In the genomic region with DNA sequence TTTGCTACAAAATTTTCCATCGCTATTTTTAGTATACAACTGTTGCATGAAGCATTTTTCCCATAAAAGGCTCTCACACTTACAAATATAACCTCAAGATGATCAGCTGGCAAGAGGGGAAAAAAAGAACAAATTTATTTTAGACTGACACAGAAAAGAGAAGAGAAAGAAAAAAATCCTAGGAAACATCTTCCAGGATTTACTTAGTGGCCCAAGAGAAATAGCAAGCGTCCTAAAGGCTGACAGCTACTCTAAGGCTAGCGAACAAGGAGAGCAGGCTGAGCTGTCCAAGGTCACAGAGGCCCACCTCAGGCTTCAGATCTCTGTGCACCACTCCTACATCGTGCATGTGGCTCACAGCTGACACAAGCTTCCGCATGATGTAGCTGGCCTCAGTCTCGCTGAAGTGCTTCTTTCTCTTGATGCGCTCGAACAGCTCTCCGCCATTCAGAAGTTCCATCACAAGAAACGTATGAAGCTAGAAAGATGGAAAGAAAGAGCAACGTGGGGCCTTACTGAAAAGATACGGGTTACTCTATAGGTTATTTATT, we compare ENCODE assay signal across 24 mouse cellular contexts. TPM values are rescaled to one million over a fixed set of nuclear protein-coding genes. Genes with fewer than 3 reads are reported as not detected.
A peak's percentile ranks its signal among the peaks of the same experiment; 100 is the strongest.
DNase-seq lines count a peak whose midpoint lies in the region; ATAC-seq and TF ChIP-seq lines count a peak whose summit lies in the region.
"Had no signal": no experiment of that assay in that cellular context is flagged by ENCODE, and none has a peak within 500 bp of the region (broad histone marks: within the 10 kb centered on the region; RNA-seq: fewer than 3 reads in every experiment).

No protein-coding gene starts in this region.

- H3K36me3 ChIP-seq in heart, embryonic 16.5 days (ENCODE audit: control insufficient read depth, insufficient read depth): no peaks in the 10 kb centered on the region; the same call in 1 of the 2 replicates
- H3K36me3 ChIP-seq: embryonic facial prominence, embryonic 15.5 days; midbrain, embryonic 10.5 days had no signal

- TF ChIP-seq CTCF in gastrocnemius, adult 2 months (IDR thresholded peaks at IDR 0.05): no peak

- H3K27ac ChIP-seq in gastrocnemius, adult 2 months: peak overlapping the region; percentile 28; the same call in 1 of the 2 replicates
- peak overlapping the region; percentile 61 for H3K27ac ChIP-seq in heart, embryonic 16.5 days (ENCODE audit: low read length)
- H3K27ac ChIP-seq: embryonic facial prominence, embryonic 15.5 days; forebrain, embryonic 13.5 days; hindbrain, embryonic 14.5 days; kidney, embryonic 15.5 days; liver, embryonic 12.5 days; midbrain, embryonic 10.5 days had no signal

- intact Hi-C loops in gastrocnemius, adult 2 months (cut with DNase I): no loop called here

- no peak overlapping the region for H3K4me3 ChIP-seq in gastrocnemius, adult 2 months
- H3K4me3 ChIP-seq in heart, embryonic 16.5 days (ENCODE audit: low read length): no peak overlapping the region
- H3K4me3 ChIP-seq: embryonic facial prominence, embryonic 15.5 days; forebrain, embryonic 13.5 days; kidney, embryonic 15.5 days; liver, embryonic 12.5 days; midbrain, embryonic 10.5 days had no signal

- no peak overlapping the region for H3K9ac ChIP-seq in heart, embryonic 16.5 days (ENCODE audit: low read length)
- H3K9ac ChIP-seq: embryonic facial prominence, embryonic 15.5 days; forebrain, embryonic 13.5 days; hindbrain, embryonic 14.5 days; kidney, embryonic 15.5 days; liver, embryonic 12.5 days; lung, embryonic 14.5 days had no signal

- H3K27me3 ChIP-seq in heart, embryonic 16.5 days (ENCODE audit: control insufficient read depth, insufficient read depth, low read length): no peaks in the 10 kb centered on the region
- H3K27me3 ChIP-seq: embryonic facial prominence, embryonic 15.5 days; forebrain, embryonic 13.5 days; kidney, embryonic 15.5 days; liver, embryonic 12.5 days had no signal

- H3K4me2 ChIP-seq in heart, embryonic 16.5 days (ENCODE audit: low read depth, low read length): no peak overlapping the region
- H3K4me2 ChIP-seq: embryonic facial prominence, embryonic 15.5 days; forebrain, embryonic 13.5 days; hindbrain, embryonic 14.5 days; kidney, embryonic 15.5 days; liver, embryonic 12.5 days; lung, embryonic 14.5 days had no signal

- H3K4me1 ChIP-seq in heart, embryonic 16.5 days (ENCODE audit: control insufficient read depth, insufficient read depth, low read length): peaks cover 2% of the 10 kb centered on the region; the same call in 1 of the 2 replicates
- H3K4me1 ChIP-seq: embryonic facial prominence, embryonic 15.5 days; forebrain, embryonic 13.5 days; kidney, embryonic 15.5 days; midbrain, embryonic 10.5 days had no signal

- H3K9me3 ChIP-seq in heart, embryonic 16.5 days (replicated peaks; ENCODE audit: control insufficient read depth, low read length): no peaks in the 10 kb centered on the region
- H3K9me3 ChIP-seq: embryonic facial prominence, embryonic 15.5 days; forebrain, embryonic 13.5 days; kidney, embryonic 15.5 days; liver, embryonic 12.5 days; midbrain, embryonic 10.5 days had no signal

- WGBS in heart, embryonic 16.5 days: 71% methylated on average over 12 of the region's 12 CpGs

- ATAC-seq in heart, embryonic 16.5 days (replicated peaks; ENCODE audit: extremely low read depth, insufficient read depth, low FRiP score): peak; percentile 60; the same call in 1 of the 2 replicates
- ATAC-seq: CD4-positive, CD25-positive, alpha-beta regulatory T cell, adult 4 months; forebrain, embryonic 13.5 days; intestine, embryonic 16.5 days; liver, embryonic 12.5 days had no signal

- peak; percentile 14 for DNase-seq in embryo, embryonic 10 days (ENCODE audit: low spot score)
- no peak for DNase-seq in embryo, embryonic 9.5 days (ENCODE audit: extremely low spot score)
- DNase-seq in gastrocnemius, adult 2 months: no peak
- no peak for DNase-seq in gastrocnemius, postnatal 10 days
- DNase-seq in heart, postnatal 4 days: no peak
- DNase-seq in ZHBTc4 (ENCODE audit: low read depth, low spot score): peak; percentile 16
- no peak for DNase-seq in adrenal gland, postnatal 10 days
- DNase-seq: adrenal gland, adult 2 months; cerebellum, adult 11-12 months; cerebellum, postnatal 25 days; gastrocnemius, postnatal 36 days; layer of hippocampus, postnatal 36 days; lung, embryonic 14.5 days; lung, postnatal 4 days; thymus, postnatal 36 days had no signal

RNA-seq across cellular contexts. Expression of gene Ttc7b, which starts 50.0 kb away (rescaled TPM):
- total RNA-seq in gastrocnemius, adult 2 months (2021): 100 to 1,000 TPM; 147 to 160 TPM
- 10 to 100 TPM; 73.3 to 74.1 TPM for total RNA-seq in gastrocnemius, postnatal 10 days (2021)
- 6.7 and 7.3 TPM in 2 replicates for polyA plus RNA-seq in heart, embryonic 16.5 days (2015; fragmentation: Nextera tagmentation; extraction: Ambion mirVana)
- 10 to 100 TPM; 75.1 to 77.4 TPM for total RNA-seq in heart, postnatal 4 days (2021)
- total RNA-seq in adrenal gland, postnatal 10 days (2021): 10 to 100 TPM; 63.4 to 85.3 TPM

Comparison
In these comparisons a context has a peak if more than half of its experiments do, and no peak if none do; other contexts are left out.
1. DNase-seq: peak in embryo, embryonic 10 days (single experiment) and ZHBTc4 (single experiment); none in embryo, embryonic 9.5 days (single experiment), gastrocnemius, adult 2 months (single experiment), gastrocnemius, postnatal 10 days (single experiment), heart, postnatal 4 days (single experiment) and adrenal gland, postnatal 10 days (single experiment).